Mouse (Mus musculus): ENCODE measurements around the gene Ang2.

Gene Ang2

DNA sequence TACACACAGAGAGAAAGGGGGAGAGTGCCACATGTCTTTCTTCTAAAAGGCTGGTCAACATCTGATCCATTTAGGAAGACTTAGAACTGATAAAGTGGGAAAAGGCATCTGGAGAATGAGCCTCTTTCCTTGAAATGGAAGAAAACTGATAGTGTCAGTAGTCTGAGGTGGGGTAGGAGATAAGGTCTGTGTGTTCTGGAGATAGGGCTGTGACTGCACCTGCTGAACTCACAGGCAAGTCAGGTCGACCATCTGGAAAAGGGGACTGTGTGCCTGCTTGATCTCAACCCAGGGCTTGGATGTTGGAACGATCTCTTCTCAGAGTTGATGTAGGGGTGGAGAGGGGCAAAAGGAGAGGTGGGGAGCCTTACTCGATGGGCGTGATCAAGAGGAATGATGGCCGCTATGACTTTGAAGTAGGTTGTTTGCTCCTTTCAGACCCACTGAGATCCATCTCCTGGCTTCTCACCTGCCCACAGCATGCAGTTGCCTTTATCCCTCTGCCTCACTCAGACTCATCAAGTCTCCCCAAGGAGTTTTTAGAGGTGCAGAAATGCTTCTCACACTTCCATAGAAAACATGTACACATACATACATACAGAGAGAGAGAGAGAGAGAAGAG, 46.6 kb downstream of the Ang2 start:
- no peak for DNase-seq (ENCODE audit: low read depth, low spot score)

DNA sequence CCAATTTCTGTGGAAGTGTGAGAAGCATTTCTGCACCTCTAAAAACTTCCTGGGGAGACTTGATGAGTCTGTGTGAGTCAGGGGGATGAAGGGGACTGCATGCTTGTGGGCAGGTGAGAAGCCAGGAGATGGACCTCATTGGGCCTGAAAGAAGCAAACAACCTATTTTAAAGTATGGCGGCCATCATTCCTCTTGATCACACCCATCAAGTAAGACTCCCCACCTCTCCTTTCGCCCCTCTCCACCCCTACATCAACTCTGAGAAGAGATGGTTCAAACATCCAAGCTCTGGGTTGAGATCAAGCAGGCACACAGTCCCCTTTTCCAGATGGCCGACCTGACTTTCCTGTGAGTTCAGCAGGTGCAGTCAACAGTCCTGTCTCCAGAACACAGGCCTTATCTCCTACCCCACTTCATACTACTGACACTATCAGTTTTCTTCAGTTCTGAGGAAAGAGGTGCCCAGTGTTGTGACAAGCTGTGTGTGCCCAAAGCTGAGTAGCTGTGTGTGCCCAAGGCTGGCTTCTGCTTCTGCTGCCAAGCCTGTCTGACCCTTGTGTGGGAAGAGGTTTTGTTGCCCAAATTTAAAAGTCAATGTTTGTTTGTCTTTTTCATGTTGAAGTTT, 48.6 kb downstream of the Ang2 start:
- DNase-seq (ENCODE audit: low read depth, low spot score), result no peak

DNA sequence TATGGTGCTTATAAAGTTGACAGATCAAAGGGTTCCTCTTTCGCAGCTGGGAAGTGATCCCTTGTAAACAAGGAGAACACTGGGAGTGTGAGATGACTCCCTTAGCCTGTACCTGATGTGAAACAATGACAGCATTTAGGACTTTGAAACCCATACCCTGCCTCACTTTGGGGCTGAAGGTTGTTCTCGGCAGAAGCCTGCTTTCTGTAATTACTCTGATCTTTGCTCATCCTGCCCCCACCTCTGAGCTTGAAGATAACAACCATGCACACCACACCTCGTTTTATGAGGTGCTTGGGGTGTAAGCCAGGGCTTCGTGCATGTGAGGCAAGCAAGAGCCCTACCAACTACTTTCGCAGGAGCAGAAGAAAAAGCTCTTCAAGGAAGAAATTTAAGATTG, 49.8 kb downstream of the Ang2 start:
- no peak for DNase-seq (ENCODE audit: low read depth, low spot score)

DNA sequence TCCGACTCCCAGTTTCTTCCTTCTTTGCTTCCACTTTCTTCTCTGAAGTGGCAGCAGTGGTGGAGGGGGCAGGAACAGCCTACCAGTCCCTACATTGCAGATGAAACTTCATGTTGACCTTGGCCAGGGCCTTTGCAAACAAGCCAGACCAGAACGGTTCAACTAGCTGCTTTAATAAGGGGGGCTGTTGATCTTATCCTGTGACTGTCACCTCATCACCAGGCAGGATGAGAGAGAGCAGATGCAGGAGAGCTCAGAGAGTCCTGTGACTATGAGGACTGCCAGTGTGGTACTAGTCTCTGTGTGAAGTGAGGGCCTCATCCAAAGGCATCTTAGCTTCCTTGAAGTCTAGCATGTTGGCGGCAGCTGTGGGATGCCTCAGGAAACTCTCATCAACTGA, 50.9 kb downstream of the Ang2 start:
- no peak for DNase-seq (ENCODE audit: low read depth, low spot score)

DNA sequence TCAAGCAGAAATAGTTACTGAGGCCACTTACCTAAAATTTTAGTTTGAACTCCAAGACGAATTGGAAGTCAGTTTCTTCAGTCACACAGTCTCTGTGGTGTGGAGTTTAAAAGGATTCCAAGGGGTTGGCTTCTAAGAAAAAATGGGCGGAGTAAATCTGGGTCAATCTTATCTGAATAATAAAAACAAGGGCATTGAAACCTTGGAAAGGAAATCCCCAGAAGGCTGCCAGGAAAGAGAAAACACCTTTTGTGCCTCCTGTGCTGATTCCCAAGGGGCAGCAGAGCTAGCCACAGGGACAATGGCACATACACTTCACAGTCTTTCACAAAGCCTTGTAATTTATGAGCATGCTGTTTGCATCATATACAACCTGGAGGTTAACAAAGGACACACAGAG, 52.3 kb downstream of the Ang2 start, which contains the start of gene Rnase1:
Gene Rnase1, minus strand, starts transcription at position 101 of the 400 bp plus-strand sequence.
- DNase-seq (ENCODE audit: low read depth, low spot score), result no peak

DNA sequence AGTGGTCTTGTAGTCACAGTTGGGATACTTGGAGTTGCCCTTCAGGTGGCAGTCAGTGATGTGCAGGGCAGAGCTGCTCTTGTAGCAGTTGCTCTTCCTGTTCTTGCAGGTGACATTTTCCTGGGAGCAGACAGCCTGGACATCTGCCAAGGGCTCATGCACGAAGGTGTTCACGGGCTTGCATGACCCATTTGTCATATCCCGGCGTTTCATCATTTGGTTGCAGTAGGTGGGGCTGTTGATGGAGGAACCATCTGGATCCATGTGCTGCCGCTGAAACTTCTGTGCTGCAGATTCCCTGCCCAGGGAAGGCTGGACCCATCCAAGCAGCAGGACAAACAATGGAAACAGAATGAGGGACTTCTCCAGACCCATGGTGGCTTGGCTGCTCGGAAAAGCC, 53.4 kb downstream of the Ang2 start:
- DNase-seq (ENCODE audit: low read depth, low spot score), result no peak

All from CD4-positive, CD25-positive, alpha-beta regulatory T cell, adult 2 months (primary cell).